Mouse (Mus musculus): Measurements from ENCODE around the gene Ltbr.

GRCm38 (mm10) chr6:125271455-125272227 lies 42.0 kb downstream of the Ltbr start:
- TF ChIP-seq CTCF (IDR thresholded peaks at IDR 0.05; ENCODE audit: extremely low read depth, insufficient read depth, low read length) (peak; percentile 95), POLR2A (IDR thresholded peaks at IDR 0.05; ENCODE audit: extremely low read depth, insufficient read depth, low read length) (no peak)

All from cortical plate, adult 2 months (tissue).